Mouse (Mus musculus): ENCODE results near the gene Slbp.

The Slbp gene

GRCm38 (mm10) chr5:33678244-33678643, 25.9 kb upstream of the Slbp start:
- no peak for DNase-seq

GRCm38 (mm10) chr5:33675964-33676363, 23.6 kb upstream of the Slbp start:
- DNase-seq: peak; percentile 48 to 51

- DNase-seq: peak in 1 of 2 experiments; percentile 25
Measured at GRCm38 (mm10) chr5:33674439-33674838, 22.1 kb upstream of the Slbp start.

GRCm38 (mm10) chr5:33671659-33672058, 19.3 kb upstream of the Slbp start:
- DNase-seq: no peak

DNA sequence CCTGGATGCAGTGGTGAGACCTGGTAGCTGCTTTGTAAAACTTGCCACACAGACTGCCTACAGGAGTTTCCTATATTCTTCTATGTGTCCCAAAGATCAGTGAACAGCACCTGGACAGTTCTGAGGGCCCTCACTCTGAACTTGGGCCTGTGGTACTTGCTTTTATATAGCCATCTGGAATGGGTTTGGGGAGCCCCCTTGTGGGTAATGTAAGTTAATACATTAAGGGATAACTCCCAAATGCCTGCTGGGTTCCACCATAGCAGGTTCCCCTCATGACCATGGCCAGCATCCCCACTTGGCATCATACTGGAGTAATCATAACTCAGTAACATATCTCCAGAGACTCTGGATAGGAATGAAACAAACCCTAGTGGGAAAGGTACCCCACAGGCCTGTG, 15.8 kb upstream of the Slbp start:
- DNase-seq: no peak

- DNase-seq: no peak
Measured at GRCm38 (mm10) chr5:33658664-33659050, 6.3 kb upstream of the Slbp start.

DNA sequence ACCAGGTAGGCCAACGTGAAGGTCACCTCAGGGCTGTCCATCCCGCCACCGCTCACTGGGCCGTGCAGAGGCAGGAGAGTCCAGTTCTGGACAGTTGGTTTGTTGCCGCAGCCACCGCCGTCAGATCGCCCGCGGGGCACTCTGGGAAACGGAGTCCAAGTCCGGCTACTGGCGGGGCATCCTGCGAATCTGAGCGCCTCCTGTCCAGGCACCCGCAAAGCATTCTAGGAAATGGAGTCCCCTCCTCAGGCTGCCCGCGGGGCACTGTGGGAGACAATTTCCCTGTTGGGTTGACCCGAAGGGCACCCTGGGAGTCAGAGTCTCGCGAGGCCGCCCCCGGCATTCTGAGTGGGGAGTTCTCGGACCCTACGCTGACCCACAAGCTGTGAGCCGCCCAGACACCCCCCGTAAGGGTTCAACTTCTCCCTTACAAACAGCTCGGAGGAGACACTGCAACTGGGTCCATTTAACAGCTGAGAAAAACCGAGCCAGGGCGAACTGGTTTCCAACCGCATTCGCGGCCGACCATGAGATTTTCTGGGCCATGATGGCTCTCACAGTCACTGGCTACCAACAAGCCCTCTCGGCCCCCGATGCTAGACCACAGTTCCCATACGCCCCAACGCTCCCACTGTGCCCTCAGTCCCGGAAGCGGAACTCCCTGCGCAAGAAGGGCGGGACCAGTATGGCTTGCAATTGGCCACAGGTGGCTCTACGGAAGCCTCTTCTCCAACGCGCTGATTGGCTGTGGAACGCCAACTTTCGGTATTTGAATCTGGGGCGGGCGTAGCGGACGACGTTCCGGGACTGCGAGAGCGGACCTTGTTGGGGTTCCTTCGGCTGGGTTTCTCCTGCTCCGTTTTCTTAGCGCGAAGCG, 5.7 kb upstream of the Slbp start, which contains the start of the genes Tacc3 and Tmem129:
Gene Tacc3, plus strand, starts transcription at position 342 of the 877 bp plus-strand sequence.
Gene Tmem129, minus strand, starts transcription at position 630 of the 877 bp plus-strand sequence.
- peak; percentile 97 to 99 for DNase-seq

DNA sequence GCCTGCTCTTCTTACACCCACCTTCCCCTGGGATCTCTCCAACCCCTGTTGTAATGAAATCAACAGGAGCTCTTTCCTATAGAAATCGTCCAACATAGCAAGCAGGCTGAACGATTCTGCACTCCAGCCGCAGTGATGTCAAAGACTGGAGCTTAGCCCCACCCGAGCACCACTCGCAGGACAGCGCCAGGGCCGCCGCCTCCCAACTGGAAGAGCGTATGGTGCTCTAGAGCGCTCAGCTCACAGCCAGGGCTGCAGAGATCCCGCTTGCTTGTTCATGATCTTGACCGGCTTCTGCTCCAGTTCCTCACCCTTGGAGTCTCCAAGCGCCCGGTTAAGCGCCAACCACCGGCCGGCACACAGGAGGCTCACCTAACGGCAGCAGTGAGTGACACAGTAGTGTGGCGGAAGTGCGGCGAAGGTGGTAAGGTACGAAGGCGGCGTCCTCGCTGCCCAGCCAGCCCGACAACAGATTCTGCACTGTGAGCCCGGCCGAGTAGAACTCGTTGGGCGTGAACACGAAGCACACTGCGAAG, 4.9 kb upstream of the Slbp start:
- DNase-seq: no peak

GRCm38 (mm10) chr5:33656739-33657138, 4.4 kb upstream of the Slbp start:
- no peak for DNase-seq

DNA sequence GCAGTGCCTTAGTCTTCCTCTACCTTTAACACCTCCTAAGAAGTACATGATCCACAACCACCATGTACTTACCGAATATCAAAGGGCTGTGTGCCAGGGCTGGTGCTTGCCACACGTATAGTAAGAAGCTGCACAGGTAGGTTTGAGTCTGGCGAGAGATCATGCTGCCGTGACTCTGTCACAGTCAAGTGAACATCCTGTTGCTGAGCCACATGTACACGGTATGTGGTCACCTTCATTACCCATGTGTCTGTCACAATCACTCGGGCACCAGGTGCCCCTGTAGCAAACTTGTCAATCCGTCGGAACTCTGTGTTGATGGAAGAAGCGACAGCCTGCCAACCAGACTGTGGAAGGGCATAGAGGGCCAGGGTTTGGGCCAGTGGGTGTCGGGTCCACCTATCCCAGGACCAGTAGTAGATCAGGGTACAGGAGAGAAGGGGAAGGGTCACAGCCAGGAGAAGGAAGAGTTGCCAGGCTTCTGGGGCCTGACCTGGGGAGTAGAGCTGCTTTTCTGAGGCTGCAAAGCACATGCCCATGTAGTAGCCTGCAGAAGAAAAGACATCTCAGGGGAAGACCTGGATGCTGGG, 3.0 kb upstream of the Slbp start:
- DNase-seq: no peak

DNA sequence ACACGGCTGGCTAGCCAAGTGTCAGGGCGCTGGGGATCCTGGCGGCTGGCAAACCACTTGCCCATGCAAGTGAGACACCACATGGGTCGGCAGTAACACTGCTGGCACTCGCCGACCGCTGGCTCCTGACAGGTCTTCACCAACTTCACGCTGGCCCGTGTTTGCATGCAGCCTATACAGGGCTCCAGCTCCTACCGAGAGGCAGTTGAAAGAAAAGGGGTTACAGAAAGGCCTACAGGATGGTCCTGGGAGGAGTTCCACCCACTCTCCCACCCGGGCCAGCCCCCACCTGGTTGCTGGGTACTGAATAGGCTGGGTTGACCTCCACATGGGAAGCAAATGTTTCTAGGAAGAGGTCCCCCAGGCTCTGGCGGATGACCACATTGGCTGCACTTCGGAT, 2.0 kb upstream of the Slbp start:
- DNase-seq: no peak

DNA sequence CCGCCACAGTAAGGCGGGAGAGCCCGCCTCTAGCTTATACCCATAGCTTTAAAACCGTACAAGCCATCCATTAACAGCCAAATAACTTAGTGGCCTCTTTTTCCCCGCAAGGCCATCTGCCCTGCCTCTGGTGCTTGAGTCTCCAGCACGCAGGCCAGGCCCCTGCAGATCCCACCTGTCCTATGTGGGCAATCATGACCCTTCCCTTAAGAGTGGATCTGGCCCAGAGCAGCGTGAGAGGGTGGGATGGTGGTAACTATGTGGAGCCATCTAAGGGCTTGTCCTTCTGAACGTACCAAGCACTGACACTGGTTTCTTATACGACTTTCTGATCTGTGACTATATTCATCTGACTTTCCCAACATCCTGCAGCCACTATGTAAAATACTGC, 404 bp upstream of the Slbp start:
- DNase-seq: no peak

DNA sequence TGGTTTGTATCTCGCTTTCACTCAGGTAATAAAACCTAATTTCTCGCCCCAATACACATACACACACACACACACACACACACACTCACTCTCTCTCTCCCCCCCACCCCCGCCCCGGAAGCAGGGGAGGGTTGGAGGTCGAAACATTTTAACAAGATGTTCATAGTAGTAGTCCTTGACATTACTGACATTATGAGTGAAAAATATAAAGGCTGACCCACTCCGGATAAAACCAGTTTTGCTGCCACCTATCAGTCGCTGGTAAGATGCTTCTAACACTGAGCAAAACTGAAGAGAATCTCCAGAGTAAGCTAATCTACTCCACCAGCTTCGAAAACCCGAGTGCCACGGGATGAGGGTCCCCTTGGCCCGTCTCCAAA, 843 bp downstream of the Slbp start:
- no peak for DNase-seq

DNA sequence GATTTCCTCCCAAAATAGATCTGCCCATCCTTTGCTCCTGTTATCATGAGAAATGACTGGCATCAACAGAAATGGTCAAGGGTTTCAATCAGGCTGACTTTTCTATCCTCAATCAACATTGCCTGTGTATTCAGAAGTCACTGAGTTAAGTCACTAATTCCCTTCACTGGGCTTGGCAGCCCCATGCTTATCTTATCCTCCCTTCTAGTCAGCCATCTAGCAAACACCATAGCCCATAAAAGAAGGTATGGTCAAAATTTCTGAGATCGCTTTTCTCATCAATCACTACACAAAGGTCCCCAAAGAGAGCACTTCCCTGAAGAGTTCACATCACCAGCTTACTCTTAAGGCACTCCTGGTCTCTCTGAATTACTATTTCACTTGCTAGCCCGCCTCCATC, 1.4 kb downstream of the Slbp start:
- no peak for DNase-seq

DNA sequence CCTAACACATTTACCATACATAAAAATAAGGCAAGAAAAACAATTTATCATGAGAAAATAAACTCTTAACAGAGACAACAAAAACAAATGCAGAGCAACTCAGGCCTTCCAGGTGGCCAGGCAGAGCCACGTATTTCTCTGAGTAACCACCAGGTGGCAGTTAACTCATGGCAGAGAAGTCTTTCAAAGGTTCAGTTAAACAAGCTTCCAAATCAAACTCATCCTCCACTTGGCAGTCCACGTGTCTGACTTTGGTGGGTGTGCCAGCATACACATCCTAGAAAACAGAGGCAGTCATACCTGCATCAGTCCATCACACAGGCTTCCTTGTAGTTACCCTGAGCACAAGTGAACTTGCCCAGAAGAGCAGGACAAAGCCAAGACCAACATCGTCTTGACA, 11.7 kb downstream of the Slbp start:
- DNase-seq: peak; percentile 40 to 47

GRCm38 (mm10) chr5:33638826-33639225, 13.5 kb downstream of the Slbp start:
- no peak for DNase-seq

DNA sequence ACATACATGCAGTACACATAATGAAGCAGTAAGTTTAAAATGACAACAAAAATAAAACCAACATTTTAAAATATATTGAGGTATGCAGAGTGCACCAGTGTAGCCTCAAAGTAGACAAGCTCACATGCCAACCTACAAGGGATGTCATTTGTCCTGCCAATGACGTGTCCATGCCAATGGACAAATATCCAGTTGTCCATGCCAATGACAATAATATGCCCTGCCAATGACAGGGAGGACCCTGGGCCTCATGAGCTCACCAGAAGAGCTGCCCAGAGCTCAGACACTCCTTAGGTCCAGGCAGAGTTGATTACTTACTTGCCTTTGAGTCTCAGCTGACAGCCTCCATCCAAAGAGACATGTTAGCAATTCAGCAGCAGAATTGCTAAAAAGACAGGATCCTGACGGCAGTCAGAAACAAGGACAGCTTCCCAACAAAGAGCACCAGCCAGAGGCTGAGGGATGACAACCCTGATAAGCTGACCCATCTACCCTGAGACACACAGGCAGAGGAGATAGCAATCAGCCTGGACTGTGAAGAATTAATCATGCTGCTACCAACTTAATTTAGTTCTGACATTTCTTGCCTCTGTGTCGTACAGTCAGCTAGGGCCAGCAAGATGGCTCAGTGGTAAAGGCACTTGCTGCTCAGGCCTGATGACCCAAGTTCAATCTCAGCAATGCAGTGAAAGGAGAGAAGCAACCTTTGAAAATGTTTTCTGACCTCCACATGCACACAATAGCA, 14.6 kb downstream of the Slbp start:
- no peak for DNase-seq

- DNase-seq: no peak
Measured at GRCm38 (mm10) chr5:33635361-33635760, 17.0 kb downstream of the Slbp start.

DNA sequence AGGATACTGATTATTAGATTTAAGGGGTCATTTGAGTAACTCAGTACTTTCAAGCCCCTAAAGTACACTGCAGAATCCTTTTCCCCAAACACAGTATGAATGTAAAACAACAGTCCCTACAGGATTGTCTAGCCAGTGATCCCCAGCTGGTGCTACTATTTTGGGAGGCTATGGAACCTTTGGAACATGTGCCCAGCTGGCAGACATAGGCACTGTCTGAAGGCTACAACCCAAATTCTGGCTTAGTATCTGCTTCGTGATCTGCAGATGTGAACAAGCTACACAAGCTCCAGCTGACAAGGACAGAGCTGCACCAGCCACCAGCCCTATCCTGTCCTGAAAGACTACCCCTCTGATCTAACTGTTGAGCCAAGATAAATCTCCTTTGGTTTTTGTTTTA, 19.8 kb downstream of the Slbp start:
- DNase-seq: no peak

GRCm38 (mm10) chr5:33630615-33631014, 21.8 kb downstream of the Slbp start:
- no peak for DNase-seq

- DNase-seq: peak in 1 of 2 experiments; percentile 32
Measured at GRCm38 (mm10) chr5:33630061-33630460, 22.3 kb downstream of the Slbp start.

DNA sequence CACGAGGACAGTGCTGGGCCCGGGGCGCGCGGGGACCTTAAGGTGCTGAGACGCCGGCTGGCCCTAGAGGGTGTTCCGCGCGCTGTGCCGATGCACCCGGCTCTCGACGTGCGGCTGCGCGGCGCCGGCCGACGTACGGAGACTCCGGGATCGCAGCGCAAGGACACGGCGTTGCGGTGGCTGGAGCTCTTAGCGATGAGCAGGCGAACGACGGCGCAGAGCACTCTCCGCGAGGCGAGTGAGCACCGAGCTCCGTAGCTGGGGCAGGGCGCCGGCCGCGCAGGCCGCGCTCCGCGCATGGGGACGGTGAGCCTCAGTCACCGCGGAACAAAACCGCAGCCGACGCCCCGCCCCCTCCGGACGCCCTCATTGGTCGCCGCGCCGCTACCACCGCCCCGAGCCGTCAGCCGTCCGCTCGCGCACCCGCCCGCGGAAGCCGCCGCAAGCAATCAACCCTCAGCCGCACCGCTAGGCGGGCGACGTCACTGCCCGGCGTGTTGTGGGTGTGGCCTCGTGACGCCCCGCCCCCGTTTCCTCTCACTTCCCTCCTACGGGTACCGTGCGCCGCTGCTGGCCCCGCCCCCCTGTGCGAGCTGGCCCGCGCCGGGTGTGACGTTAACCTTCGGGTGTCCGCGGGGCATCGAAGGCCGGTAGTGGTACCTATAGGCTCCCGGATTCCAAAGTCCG, 22.9 kb downstream of the Slbp start, which contains the start of the genes Fam53a and Gm9903:
Gene Fam53a, minus strand, starts transcription at position 335 of the 687 bp plus-strand sequence.
Gene Gm9903, plus strand, starts transcription at position 625 of the 687 bp plus-strand sequence.
- peak; percentile 100 for DNase-seq

All from cerebellum, postnatal 36 days (tissue).